Mouse (Mus musculus) embryonic fibroblast, embryonic 13.5 days (primary cell): Measurements from ENCODE around the gene Sap30bp.

Experiments used
- CTCF ChIP-seq: IDR thresholded peaks from 2 replicates; pipeline ENCODE4 v1.5.1; 2011; ENCODE audit warnings: mild to moderate bottlenecking, control low read depth, low read length, moderate library complexity, borderline replicate concordance; ENCODE audit not compliant: insufficient read depth
- POLR2A ChIP-seq: IDR thresholded peaks from 2 replicates; pipeline ENCODE4 v1.6.1; 2011; ENCODE audit warnings: low read depth, mild to moderate bottlenecking, control low read depth, low read length, moderate library complexity

- TF ChIP-seq CTCF (no peak), POLR2A (no peak)
Observed at GRCm38 (mm10) chr11:115931235-115931634, 1.8 kb upstream of the Sap30bp start.
